Mouse (Mus musculus) brain, adult 2 months (tissue): Measurements from ENCODE around the gene Snapc2.

Experiments
- DNase-seq: peaks from one replicate; pipeline ENCODE4 v3.0.0; 2011; ENCODE audit warnings: low read depth, low spot score

Gene Snapc2

DNA sequence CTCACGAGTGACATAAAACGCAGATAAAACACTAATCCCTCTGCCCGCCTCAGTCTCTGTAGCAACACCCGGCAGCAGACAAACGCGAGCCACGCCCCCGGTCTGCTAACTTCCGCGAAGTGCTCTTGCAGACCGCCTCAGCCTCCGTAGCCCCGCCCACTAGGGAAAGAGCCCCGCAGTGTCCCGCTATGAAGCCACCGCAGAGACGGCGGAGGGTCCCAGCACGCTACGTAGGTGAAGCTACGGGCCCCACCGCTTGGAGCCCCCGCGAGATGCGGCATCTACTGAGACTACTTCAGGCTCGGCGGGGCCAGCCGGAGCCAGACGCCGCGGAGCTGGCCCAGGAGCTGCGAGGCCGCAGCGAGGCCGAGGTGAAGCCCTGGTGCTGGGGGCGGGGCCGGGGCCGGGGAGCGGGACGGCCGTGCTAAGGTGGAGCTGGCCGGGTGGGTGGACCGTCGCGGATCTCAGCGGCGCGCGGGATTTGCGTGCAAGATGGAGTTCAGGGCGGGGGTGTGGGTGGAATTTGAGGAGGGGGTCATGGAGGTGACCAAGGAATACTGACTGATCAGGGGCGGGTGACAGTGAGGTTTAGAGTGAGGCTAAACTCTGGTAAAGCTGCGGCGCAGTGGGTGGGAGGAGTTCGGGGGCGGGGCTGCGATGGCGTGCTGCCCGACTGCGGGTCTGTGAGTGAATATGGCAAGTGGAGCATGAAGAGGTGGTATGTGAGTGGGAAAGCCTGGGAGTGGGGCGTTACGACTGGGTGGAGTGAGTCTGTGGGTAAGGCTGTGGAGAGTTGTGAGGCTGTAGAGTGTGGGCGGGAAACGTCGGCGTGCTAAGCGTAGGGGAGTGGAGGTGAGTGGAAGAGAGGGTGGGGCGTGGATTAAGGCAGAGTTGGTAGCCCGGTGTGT is at the start of gene Snapc2:
Gene Snapc2 (plus strand): TSS at position 147 of the 908 bp plus-strand sequence.
- peak; percentile 98 for DNase-seq

DNA sequence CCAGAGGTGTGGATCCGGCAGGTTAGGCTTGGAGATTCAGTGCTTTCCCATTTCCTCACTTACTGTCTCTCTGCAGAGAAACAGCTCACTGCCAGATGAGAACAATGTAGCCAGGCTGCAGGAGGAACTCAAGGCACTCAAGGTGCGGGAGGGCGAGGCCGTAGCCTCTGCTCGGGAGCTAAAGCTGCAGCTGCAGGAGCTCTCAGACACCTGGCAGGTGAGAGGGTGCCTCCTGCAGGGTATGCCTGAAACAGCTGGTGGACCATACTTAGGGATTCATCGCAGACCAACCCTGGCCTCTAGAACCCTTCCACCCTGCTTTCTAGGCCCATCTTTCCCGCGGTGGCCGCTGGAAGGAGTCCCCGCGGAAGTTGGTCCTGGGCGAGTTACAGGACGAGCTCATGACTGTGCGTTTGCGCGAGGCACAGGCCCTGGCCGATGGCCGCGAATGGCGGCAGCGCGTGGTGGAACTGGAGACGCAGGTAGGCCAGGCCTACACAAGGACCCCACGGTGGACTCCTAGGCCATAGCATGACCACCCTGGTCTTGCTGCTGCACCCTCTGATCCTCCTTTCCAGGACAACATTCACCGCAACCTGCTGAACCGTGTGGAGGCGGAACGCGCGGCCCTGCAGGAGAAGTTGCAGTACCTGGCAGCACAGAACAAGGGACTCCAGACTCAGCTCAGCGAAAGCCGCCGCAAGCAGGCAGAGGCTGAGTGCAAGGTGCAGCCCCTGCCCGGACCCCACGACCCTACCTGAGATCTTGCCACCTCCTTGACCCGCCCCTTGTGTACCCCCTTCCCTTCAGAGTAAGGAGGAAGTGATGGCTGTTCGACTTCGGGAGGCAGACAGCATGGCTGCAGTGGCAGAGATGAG is 47.4 kb upstream of the Snapc2 start:
- DNase-seq = no peak

DNA sequence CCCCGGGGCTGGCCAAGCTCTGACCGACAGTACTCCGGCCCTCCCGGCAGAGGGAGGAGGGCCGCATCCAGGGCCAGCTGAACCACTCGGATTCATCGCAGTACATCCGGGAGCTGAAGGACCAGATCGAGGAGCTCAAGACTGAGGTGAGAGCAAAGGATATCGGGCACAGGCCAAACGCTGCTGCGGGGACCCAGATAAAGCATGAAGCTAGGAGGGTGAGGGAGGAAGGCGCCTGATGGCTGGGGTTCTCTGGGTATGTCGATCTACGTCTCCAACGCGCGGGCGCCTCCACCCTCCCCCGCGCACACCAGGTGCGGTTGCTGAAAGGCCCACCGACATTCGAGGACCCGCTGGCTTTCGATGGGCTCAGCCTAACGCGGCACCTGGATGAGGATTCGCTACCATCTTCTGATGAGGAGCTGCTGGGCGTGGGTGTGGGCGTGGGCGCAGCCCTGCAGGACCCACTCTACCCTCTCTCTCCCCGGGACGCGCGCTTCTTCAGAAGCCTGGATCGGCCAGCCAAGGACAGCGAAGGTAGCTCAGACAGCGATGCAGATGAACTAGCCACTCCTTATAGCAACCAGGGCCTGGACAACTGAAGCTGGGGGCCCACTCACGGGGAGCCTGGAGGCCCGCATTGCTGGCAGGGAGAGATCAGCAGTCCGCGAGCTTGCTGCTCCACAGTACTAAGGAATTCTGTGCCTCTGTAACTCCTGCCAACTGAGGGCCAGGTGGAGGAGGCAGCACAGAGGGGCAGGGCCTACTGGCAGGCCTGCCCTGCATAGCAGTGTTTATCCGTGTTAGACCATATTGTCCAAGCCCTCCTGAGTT is 46.5 kb upstream of the Snapc2 start:
- DNase-seq = peak; percentile 77

DNA sequence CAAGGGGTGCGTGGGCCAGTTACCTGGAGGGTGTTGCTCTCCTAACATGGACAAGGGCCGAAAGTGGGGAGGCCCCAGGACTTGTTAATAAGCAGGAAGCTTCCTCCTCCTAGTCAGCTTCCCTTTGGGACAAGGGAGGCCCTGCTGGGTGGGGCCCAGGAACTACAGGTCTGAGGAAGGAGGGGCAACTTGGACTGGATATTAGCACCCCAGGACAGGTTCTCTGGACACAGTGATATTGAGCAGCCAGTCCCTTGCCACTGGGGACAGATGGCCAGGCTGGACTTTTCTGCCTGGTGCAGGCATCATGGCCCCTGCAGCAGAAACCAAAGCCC is 45.9 kb upstream of the Snapc2 start:
- DNase-seq = no peak

DNA sequence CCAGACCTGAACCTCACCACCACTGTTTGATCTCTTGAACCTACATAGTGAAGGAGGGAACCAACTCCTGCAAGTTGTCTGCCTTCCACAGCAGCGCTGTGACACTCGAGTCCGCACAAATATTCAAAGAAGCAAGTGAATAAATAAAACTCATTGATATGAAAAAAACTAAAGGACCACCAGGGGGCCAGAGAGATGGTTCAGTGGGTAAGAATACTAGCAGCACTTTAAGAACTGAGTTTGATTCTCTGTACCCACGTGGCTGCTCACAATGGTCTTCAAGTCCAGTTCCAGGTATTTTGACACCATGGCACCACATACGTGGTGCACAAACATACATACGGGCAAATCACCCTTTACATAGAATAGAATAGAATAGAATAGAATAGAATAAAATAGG is 41.8 kb upstream of the Snapc2 start:
- DNase-seq = no peak

DNA sequence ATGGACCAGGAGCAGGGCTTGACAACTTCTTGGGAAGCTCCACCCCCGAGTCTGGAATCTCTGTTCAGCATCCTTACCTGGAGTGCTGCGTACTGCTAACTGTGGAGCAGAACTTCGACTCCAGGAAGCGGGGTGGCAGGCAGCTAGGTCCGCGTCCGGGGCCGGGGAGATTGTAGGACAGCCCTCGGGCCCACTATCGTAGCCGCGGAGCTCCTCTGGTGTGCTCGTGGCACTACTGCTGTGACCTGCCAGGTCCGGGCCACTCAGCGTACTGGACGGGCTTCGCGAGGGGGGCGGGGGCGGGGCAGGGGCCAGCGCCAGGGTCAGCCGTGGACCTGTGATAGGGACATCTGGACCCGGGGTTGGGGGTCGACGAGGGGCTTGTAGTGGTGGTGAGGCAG is 40.1 kb upstream of the Snapc2 start:
- DNase-seq = peak; percentile 58

DNA sequence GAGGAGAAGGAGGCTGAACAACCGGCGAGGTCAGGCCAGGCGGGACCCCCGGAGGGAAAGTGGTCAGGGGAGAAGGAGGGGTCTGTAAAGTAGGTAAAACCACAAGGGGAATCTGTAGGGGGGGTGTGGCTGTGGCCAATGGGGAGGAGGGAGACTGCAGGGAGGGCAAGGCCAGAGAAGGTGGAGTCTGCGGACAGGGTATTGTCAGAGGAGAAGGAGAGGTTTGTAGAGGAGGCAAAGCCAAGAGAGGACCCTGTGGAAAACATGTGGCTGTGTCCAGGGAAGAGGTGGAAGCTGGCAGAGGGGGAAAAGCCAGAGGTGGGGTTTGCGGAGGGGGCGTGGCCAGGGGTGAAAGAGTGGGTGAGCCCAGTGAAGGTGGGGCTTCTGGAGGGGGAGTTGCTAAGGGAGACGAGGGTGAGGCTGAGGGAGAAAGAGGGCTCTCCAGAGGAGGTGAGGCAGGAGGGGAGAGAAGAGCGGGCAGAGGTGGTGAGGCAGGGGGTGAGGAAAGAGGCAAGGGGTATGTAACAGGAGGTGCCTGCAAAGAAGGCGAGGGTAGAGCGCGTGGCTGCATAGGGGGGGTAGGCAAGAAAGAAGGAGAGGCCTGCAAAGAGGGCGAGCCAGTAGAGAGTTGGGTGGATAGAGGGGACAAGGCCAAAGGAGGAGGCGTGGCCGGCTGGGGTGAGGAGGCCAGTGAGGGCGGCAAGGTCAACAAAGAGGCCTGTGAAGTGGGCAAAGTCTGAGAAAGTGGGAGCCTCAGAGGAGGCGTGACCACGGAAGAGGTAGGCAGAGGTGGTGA is 39.5 kb upstream of the Snapc2 start:
- no peak for DNase-seq

DNA sequence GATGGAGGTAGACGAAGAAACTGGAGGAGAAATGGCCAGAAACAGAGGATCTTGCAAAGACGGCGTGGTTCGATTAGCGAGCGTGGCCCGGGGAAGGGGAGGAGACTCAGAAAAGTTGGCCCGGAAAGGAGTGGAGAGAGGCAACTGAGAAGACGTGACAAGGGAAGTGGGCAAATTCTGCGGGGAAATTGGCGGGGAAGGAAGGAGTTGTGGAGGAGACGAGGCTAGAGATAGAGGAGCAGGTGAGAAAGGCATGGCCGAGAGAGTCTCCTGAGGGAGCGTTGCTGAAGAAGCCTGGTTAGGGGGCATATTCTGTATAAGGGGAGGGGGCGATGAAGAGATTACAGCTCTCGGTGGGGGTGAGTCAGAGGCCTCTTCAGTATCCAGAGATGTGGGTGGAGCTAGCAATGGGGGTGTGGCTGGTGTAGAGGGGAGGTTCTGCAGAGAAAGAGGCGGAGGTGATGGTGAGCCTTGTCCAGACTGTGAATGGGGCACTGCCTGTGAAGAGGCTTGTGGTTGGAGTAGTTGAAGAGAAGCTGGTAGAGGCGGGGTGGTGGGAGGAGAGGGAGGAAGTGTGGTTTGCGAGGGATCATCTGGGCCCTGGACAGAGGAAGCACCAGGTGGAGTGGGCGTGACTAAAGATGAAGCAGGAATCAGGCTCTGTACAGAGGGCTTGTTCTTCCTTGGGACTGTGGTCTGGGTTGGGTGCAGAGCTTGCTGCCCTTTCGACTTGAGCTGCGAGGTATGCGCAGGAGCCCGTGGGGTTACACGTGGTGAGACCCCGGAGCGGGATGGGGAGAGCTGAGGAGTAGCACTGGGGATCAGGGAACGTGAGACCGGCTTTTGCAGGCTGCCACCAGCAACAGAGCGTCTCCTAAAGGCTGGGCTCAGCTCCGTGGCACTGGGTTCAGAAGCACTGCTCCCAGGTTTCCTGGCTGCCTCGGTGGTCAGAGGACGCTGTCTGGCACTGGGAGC is 38.6 kb upstream of the Snapc2 start:
- DNase-seq = no peak

DNA sequence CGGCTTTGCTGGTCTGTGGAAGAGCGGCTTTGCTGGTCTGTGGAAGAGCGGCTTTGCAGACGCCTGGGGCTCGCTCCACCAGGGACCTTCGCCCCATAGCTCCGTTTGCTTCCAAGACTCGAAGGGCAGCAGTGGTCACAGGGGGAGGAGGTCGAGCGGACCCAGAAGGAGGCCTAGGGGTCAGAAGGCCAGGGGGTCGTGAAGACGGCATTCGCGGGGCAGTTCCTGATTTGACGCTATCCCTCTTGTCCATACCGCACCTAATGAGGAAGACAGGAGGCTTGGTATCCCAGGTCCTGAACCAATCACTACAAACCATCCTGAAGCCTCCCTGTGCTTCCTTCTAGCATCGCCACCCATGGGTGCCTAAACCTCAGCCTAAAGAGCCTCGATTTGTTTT is 36.6 kb upstream of the Snapc2 start:
- DNase-seq = no peak

DNA sequence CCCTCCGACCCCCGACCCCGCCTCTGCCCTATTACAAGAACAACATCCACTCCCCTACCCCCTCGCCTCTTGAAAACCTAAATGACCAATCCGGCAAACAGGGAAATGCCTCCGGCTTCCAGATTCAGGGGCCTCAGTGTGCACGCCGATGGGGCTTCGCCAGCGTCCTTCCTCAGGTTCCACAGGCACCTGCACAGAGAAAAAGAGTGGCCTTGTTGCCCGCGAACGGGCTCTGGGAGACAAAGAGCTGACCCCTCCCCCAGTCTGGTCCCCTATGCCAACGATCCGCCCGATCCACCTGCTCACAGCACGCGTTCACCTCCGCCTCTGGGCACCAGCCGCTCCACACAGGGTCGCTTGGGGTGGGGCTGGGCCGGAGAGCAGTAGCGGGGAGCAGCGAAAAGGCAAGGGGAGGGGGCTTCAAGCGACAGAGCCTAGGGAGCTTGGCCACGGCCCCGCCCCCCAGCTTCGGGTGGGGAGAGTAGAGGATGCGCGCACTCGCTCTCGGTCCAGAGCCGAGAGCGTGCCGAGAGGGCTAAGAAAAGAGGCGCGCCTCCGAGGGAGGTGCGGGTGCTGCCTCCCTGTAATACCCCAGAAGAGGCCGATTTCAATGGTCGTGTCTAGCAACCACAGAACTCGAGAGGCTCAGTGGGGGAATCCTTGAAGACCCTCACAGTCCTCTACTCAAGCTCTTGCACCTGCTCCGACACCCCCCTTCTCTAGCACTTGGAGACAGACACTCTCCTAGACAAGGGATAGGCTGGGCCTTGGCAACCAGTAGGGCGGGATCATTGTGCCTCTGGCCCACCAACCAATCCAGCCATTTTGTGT is 35.9 kb upstream of the Snapc2 start, which contains the start of gene Prr36:
Gene Prr36 (minus strand): TSS at position 669 of the 831 bp plus-strand sequence.
- peak; percentile 87 for DNase-seq

DNA sequence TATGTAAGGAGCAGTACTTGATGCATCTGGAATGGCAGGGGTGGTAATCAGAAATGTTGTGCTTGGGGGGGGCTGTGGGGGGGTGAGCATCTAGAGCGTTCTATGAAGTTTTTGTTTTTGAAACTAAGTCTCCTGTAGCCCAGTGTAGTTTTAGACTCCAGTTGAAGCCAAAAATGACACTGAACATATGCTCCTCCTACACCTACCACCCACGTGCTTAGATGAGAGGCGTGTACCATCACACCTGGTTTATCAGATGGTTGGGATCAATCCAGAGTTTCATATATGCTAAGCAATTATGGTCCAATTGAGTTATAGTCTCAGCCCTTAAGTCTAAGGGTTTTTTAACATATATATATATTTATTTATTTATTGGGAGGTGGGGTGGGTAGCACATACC is 33.3 kb upstream of the Snapc2 start:
- peak; percentile 61 for DNase-seq

DNA sequence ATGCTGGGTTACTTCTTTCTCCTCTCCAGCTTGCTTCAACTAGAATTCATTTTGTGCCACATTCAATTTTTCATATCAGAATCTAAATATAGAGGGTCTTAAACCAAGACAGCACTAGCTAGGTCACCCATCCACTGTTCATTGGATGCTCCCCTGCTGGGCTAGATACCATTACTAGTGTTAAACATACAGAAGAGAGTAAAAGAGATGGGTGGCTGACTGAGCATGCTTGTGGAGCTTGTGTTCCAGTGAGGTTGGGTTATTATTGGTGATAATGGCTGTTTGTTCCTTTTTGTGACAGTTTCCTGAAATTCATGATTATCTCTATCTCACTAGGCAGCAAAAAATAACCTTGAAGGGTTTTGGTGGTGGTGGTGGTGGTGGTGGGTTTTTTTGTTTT is 30.8 kb upstream of the Snapc2 start:
- no peak for DNase-seq

DNA sequence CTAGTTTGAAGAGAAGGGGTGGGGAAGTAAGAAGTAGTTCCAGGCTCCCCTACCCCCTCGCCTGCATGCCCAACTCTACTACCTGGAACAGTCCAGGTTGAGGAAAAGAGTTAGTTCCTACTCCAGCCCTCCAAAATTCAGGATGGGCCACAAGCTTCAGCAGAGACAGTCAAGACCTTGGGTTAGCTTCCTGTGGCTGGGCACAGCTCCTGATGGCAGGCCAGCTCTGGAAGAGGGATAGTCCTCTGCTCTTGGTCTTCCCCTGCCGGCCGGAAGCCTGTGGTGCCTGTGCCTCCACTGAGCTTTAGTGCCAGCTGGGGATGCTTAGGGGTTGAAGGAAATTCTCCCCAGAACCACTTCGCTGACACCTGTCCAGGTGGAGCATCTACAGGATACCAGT is 26.6 kb upstream of the Snapc2 start:
- DNase-seq = no peak

DNA sequence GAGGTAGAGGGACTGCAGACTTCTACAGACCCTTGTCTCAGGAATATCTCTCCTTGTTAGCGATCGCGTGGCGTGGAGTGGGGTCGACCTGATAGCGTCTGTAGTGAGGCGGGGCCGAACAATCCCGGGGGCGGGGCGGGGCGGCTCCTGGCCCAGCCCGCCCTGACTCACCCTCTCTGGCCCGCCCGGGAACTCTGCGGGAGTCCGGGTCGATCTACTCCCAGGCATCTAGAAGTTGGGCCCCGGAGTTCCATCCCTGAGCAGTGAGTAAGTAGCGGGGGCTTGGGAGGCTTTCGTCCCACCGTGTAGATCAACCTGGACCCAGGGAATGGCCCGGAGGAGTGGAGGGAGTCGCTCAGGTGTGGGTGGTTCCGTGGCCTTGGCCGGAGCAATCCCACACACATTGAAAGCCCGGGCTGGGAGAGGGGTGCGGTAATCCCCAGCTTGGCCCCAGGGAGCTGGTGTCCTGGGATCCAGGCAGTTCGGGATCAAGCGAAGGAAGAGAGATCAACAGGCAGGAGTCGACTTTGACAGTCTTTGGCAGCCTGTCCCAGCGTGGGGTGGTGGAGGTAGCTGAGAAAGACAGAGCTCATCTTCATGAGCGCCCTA is 26.0 kb upstream of the Snapc2 start, which contains the start of gene Lrrc8e:
Gene Lrrc8e (plus strand): TSS at position 89 of the 609 bp plus-strand sequence.
- no peak for DNase-seq

DNA sequence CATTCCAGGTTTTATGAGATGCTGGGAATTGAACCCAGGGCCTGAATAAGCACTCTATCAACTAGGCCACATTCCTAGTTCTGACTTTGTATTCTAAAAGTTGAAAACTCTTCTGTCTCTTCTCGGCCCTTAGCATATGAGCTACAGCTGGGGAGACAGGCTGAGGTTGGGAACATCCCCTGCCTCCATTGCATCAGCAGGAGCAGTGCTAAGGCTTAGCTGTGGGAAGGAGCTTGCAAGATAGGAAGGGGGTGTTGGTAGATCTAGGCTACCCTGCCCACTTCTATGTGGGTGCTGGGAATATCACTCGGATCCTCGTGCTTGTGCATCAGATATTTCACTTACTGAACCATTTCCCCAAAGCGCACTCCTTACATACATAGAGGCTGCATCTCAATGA is 25.0 kb upstream of the Snapc2 start:
- no peak for DNase-seq

DNA sequence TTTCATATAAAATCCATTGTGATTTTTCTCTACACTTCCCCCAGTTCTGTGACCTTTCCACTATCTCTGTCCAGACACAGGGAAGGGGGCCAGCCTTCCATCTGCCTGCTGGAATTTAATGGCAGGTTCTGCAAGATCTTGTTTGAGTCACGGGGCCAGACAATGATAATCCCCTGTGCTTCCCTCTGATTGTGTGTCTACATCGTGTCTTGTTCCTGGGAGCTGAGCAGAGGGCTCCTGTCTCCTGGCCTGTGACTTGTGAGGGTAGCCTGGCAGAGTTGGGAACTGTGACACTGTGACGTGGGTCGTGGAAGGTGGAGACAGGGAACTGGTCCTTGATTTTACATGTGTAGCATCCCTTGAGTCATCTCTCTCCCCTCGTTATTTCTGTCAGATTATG is 23.1 kb upstream of the Snapc2 start:
- DNase-seq = no peak

DNA sequence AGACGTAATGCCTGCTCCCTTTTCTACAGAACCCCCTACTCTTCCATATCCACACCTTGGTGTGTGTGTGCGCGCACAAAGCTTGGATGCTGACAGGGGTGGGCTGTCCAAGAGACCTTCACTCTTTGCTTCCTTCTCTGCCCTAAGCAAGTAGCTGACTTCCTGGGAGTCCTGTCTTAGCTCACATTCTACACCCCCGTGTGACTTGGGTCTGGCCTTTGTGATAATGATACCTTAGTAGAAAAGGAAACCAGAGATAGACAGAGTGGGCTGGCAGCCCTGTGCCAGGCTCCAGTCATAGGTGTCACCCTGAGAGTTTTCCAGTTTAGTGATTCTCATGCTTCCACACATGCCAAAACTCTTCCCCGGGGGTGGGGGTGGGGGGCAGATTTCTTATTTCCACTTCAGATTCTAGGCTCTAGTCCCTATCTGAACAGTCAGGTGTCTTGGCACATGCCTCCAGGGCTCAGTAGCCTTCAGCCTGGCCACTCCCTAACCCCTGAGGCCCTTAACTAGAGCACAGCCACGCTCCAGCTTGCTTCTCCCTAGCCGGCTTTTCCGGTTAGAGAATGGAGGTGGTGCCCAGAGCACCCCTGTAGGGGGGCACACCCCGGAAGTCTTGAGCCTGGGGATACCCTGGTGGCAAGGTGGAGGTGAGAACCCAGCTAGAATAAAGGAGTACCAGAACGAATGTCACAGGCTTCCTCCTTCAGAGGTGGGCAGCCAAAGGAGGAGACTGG is 22.1 kb upstream of the Snapc2 start:
- DNase-seq = no peak
